Mouse (Mus musculus): ENCODE measurements around the gene Hnrnpul2.

GRCm38 (mm10) chr19:8859018-8859417, 39.2 kb downstream of the Hnrnpul2 start:
- TF ChIP-seq POLR2A (IDR thresholded peaks at IDR 0.05; ENCODE audit: borderline replicate concordance, extremely low read depth, low read depth, low read length) (no peak), CTCF (IDR thresholded peaks at IDR 0.05; ENCODE audit: insufficient read depth, low read length) (no peak)
